Mouse (Mus musculus) left cerebral cortex, postnatal 25 days (tissue): Measurements from ENCODE around the gene Vps9d1. TPM values are rescaled to one million over a fixed set of nuclear protein-coding genes. Genes with fewer than 3 reads are reported as not detected.
"Not testable (repeated sequence)": the region's sequence is repeated elsewhere in the genome, so short reads cannot be mapped to it uniquely, and the experiment has no call there.

Source experiments
- DNase-seq, 2 experiments: peaks; one replicate each; pipeline ENCODE4 v3.0.0; 2022; ENCODE audit warnings: low spot score in 2 of 2, mixed read lengths in 1 of 2
- intact Hi-C: fragments of 180-260 bp; cut with DNase I; formaldehyde crosslinking; loops from one replicate; pipeline ENCODE4 v1.15.1; 2025
- total RNA-seq, 2 experiments: library from RNA; stranded (reverse); gene quantifications; 2 replicates each; pipeline ENCODE4 v1.2.3; 2021

Vps9d1 gene
- total RNA-seq, 2 experiments from 2014 or later: 55.2 to 61.5 TPM

DNA sequence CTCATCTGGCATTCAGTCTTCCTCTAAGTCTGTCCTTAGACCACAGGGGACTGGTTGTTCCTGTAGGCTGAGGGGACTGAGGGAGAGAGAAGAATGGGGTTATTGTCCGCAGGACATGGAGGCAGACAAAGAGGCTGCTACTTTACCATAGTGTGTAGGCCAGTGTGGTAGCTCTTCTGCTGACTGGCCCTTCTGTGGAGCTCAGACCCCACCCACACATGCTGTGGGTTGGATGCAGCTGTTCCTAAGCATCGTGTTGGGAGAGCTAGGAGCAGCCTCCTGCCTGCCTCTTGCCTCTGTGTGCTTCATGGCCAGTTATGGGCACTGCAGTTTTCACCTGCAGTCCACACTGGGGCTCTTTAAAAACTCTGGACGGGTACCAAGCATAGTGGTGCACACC, 3.0 kb upstream of the Vps9d1 start:
- peak; percentile 31 to 81 for DNase-seq
- intact Hi-C loops: no loop called here

- no peak for DNase-seq
- intact Hi-C loops: no loop called here
Measured at GRCm38 (mm10) chr8:123255170-123255569, 1.0 kb upstream of the Vps9d1 start.

DNA sequence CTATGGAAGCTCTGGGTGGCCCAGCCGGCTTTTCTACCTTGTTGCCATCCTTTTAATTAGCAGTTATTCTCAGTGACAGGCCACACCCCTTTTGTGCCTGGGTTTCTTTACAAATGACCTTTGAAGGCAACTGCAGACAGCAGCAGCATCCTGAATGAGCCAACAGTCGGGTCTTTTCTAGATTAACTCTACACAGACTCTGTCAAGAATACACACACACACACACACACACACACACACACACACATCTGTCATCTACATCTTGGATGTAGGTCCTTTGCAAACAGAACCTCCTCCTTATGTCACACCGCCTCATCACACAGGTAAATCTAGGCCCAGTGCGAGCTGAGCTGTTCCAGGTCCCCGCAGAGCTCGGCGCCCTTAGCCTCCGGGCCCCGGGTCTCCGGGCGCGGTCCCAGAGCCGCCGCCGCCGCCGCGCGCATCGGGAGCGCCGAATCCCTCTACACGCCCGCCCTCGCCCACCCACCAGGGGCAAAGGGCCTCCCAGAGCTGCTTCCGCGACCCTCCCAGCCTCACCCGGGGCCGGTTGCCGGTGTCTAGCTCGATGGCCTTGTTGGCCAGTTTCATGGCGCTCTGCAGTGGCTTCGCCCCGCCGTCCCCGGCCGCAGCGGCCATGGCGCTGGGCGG, 573 bp downstream of the Vps9d1 start:
- DNase-seq: peak in 1 of 2 experiments; percentile 30
- intact Hi-C loops: loop anchor here (5.0 kb wide), 1 partner anchor 119 kb away; the partner anchor contains the start of gene Tcf25

DNA sequence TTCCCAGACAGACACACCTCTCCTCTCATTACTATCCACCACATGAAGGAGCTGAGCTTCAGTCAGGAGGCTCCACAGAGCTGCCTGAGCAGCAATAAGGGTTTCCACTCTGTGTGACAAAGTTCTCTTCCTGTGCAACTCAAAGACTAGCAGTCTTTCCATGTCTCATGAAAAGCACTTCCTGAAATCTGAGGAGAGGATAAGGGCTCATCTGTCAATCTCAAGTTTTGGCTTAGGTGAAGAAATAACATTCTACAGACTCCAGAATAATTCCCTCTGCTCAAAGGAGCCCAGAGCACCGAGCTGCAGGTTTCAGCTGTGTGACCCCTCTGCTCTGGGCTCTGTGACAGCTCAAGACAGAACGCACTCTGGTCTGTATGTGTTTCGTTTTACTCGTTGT, 1.2 kb downstream of the Vps9d1 start:
- intact Hi-C loops: loop anchor here (5.0 kb wide), 1 partner anchor 119 kb away; the partner anchor contains the start of gene Tcf25
- DNase-seq: no peak

GRCm38 (mm10) chr8:123250940-123251339, 3.2 kb downstream of the Vps9d1 start:
- DNase-seq: no peak
- intact Hi-C loops: loop anchor here (5.0 kb wide), 1 partner anchor 121 kb away; the partner anchor contains the start of gene Tcf25

GRCm38 (mm10) chr8:123248596-123248995, 5.6 kb downstream of the Vps9d1 start:
- intact Hi-C loops: no loop called here
- no peak for DNase-seq

- no peak for DNase-seq
- intact Hi-C loops: no loop called here
Measured at GRCm38 (mm10) chr8:123247748-123248147, 6.4 kb downstream of the Vps9d1 start.

- DNase-seq: no peak
- intact Hi-C loops: no loop called here
Measured at GRCm38 (mm10) chr8:123245543-123245942, 8.6 kb downstream of the Vps9d1 start.

DNA sequence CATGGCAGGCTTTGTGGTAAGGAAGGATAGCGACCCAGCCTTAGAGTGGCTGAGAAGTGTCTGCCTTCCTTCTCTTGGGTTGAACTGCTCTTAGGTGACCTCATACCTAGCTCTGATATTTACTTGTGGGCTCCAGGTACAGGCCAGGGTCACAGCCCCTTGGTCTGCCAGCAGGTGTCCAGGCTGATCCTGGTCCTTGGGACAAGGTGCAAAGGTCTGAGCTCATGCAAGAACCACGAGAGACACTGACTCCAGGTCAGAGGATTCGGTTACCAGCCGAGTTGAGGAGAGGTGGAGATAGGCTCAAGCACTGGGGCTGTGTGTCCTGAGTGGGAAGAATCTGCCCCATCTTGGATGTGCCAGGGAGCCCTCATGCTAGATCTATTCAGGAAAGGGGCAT, 9.8 kb downstream of the Vps9d1 start:
- intact Hi-C loops: no loop called here
- no peak for DNase-seq

DNA sequence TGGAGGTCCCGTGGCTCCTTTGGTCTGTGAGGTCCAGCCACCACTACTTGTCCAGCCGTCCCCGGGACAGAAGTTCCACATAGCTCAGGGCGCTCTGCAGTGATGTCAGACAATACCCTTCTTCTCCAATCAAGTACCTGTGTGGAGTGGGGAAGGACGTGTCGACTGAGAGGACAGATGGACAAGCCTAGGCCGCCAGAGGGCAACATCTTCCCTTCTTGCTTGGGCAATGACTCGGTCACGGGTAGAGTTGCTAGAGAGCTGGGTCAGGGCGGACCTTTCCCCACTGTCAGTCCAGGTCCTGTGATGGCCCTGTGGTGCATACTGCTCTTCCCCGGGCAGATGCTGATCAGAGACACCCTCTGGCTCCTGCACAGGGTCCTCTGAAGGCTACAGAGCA, 11.1 kb downstream of the Vps9d1 start:
- no peak for DNase-seq
- intact Hi-C loops: no loop called here

DNA sequence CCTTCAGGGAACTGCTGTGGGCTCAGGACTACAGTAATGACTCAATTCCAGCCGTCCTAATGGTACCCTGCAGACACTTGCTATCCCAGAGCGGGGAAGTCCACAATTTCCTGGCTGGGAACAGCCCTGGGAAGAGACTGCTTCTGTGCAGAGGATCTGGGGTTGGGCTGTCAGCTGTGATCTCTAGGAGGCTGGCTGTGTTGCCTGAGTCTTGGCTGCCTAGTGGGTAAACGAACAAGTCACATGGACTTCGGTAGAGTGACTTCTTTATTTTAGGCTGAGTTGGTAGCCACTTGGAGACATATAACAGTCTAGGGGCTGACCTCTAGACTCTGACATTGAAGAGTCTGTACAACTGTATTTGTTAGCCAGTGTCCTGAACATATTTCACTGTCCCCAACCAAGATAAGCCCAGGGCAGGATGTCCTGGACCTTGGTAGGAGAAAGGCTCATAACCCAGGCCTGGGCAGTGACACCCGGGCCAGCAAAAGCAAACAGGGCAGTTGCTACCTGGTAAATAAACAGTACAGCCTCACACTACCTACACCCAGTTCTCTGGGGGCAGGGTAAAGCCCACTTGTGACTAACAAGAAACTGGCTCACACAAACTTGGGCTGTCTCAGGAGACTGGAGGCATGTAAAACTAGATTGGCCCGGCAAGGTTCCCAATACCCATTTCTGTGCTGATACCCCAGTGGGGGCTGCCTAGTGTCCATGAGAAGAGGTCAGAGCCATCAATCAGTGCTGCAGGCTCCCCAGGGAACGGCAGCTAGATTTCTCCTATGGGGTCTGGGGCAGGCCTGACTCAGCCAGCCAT, 11.8 kb downstream of the Vps9d1 start:
- no peak for DNase-seq
- intact Hi-C loops: no loop called here

DNA sequence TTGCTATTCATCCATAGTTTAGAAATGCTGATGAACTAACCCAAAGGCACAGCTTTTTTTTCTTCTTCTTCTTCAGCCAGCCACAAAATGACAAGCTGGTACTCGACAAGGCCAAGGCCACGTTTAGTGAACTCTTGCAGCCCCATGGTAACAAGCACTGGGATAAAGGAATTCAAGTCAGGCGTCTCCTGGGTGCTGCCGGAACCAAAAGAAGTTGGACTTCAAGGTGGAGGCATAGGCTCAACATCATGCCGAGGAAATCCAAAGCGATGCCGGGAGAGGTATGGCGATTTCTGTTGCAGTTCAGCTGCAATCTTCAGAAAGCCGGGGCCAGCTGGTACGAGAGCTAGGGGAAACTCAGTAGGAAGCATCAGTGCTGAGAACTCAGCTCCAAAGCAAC, 14.8 kb downstream of the Vps9d1 start:
- intact Hi-C loops: no loop called here
- no peak for DNase-seq

DNA sequence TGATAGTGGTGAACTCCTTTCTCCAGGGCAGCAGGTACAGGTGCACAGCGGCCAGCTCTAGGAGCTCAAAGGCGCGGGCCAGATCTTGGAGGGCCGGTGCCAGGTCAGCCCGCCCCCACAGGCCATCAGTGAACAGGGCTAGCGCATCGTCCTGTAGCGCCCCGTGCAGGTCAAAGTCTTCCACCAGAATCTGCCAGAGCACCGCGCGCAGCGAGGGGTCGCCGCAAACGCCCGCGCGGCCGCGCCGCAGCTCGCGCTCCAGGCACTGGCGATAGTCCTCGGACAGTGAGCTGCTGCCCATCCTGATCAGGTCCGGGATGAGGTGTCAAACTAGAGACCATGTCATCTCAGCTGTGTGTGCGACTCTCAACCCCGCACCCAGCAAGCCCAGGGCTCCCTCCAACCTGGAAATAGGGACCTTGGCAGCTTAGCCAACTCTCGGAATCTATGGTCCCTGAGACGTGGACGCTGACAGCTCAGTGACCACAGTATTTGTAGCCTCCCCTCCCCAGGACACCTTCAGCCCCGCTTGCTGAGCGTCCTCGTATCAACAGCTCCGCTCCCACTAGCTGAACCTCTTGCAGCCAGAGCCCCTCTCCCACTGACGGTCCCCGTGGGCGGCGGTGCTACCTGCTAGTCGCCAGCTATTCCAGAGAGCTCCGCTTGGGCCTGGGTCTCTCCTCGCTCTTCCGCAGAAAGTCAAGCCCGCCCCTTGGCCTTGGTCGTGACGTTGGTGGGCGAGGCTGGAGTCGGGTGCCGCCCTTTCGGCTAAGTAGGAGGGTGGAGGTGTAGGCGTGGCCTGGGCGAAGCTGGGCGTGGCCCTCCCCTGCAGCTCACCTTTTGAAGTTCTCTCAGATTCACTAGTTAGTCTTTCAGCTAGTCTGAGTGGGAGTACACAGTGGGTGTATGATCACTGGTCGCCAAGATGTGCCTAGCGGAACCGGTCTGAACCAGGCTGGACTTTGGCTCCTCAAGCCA, 18.3 kb downstream of the Vps9d1 start, which contains the start of gene Spata2l:
TSS of gene Spata2l (minus strand) at position 714 of the 978 bp plus-strand sequence.
- intact Hi-C loops: no loop called here
- DNase-seq: peak; percentile 87 to 92

DNA sequence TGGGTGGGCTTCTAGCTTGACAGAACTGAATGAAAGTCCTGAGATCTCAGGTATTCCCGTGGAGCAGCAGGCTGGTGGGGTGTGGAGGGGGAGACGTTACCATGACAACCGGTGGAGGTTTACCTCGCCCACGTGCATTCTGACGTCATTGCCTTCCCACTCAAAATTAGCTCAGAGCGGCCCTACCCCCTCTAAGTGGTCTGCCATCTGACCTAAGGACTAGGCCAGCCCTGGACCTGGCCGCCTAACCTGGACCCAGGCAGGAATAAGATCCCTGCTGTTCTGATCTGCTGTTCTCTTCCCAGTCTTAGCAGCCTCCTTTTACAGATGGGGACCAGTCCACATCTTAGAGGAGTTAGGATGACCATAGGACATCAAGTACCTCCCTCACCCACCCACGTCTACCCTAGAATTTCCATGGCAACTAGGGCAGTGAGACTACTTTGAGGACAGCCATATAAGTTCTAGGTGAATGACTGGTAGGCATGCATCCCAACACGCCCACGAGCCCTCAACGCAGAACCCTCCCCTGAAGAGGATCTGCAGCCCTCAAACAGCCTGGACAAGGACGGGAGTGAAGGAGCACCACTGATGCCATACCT, 19.1 kb downstream of the Vps9d1 start:
- peak; percentile 83 to 96 for DNase-seq
- intact Hi-C loops: no loop called here

DNA sequence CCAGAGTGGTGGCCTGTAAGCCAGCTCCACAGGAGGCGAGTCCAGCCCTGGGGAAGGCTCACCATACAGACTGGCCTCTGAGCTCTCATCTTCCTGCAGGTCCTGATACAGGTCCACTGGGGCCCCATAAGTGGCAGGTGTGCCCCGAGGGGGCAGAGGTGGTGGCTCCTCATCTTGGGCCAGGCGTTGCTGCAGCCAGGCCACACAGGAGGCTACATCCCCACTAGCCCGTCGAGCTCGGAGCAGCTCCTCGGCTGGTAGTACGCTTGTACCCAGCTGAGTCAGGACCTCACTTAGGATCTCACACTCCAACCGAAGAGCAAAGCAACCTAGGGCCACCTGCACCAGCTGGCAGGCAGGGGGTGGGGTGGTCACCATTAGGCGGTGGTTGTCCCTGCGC, 20.4 kb downstream of the Vps9d1 start:
- peak in 1 of 2 experiments; percentile 36 for DNase-seq
- intact Hi-C loops: no loop called here

DNA sequence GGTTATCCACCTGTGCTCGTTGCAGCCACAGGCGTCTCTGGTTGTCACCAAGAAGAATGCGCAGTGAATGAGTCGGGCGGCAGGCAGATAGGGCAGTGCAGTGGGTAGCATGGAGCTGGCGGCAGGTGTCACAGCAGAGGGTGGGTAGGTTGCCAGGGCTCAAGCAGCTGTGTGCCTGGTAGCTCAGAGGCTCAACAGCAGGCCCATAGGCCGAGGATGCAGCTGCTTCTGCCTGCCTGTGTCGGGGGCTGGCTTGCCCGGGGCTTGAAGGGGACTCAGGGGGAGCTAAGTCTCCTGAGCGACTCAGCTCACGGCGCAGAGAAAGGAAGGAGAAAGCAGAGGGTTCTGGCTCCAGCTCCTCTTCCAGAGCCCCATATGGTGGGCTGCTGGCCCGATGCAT, 20.8 kb downstream of the Vps9d1 start:
- intact Hi-C loops: no loop called here
- DNase-seq: peak; percentile 35 to 39

- intact Hi-C loops: no loop called here
- DNase-seq: peak; percentile 38 to 67
Measured at GRCm38 (mm10) chr8:123232553-123232952, 21.6 kb downstream of the Vps9d1 start.

- intact Hi-C loops: no loop called here
- DNase-seq: peak in 1 of 2 experiments; percentile 48
Measured at GRCm38 (mm10) chr8:123231742-123232141, 22.4 kb downstream of the Vps9d1 start.

- DNase-seq, intact Hi-C loops: not testable (repeated sequence)
Measured at GRCm38 (mm10) chr8:123230326-123230725, 23.8 kb downstream of the Vps9d1 start.
